9 mouse cellular contexts compared by ENCODE assay signal in the genomic region with DNA sequence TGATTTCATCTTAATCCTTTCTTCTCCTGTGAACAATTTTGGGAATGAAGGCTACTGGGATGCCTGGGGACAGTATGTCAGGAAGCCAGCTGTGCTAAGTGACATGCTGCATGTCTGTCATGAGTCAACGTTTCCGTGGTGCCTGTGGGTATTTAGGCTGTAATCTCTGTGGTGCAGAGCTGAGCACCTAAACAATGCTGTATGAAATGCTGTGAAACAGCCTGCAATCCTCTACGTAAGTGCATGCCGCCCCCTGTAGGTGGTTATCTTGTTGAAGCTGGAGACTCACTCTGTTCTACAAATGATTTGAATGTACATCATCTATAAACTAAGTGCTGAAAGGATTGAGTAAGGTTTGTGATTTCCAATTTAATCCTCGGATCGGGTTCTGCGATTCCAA. TPM values are rescaled to one million over a fixed set of nuclear protein-coding genes. Genes with fewer than 3 reads are reported as not detected.
DNase-seq lines count a peak whose midpoint lies in the region; ATAC-seq and TF ChIP-seq lines count a peak whose summit lies in the region.
"Had no signal": no experiment of that assay in that cellular context is flagged by ENCODE, and none has a peak within 500 bp of the region (broad histone marks: within the 10 kb centered on the region; RNA-seq: fewer than 3 reads in every experiment).

No protein-coding gene starts in this region.

- no peaks in the 10 kb centered on the region for H3K4me1 ChIP-seq in forebrain, embryonic 14.5 days (ENCODE audit: control insufficient read depth, insufficient read depth, low read length)
- no peaks in the 10 kb centered on the region for H3K4me1 ChIP-seq in lung, adult 2 months (ENCODE audit: control insufficient read depth, insufficient read depth, low read length)
- H3K4me1 ChIP-seq: neural tube, embryonic 13.5 days had no signal

- peak; percentile 68 for DNase-seq in urinary bladder, postnatal 14 days (ENCODE audit: low spot score)
- no peak for DNase-seq in urinary bladder, postnatal 4 days (ENCODE audit: low spot score in 2 of 2)
- DNase-seq in adrenal gland, postnatal 25 days, result peak; percentile 77
- DNase-seq in forebrain, embryonic 14.5 days (ENCODE audit: low spot score), result peak; percentile 84
- DNase-seq in kidney, postnatal 14 days, result peak; percentile 44
- peak; percentile 50 for DNase-seq in lung, adult 2 months
- peak; percentile 82 for DNase-seq in right cerebral cortex, adult 18-20 months

- ATAC-seq in forebrain, embryonic 14.5 days, result peak; percentile 60; the same call in 1 of the 2 replicates
- ATAC-seq in erythroid progenitor cell, adult 5-6 weeks (replicated peaks; ENCODE audit: low FRiP score, poor library complexity, severe bottlenecking), result no peak

- no peaks in the 10 kb centered on the region for H3K9me3 ChIP-seq in forebrain, embryonic 14.5 days (replicated peaks; ENCODE audit: control insufficient read depth, low read length)
- H3K9me3 ChIP-seq: neural tube, embryonic 13.5 days had no signal

- H3K4me2 ChIP-seq in forebrain, embryonic 14.5 days (ENCODE audit: low read length), result no peak overlapping the region
- H3K4me2 ChIP-seq: neural tube, embryonic 13.5 days had no signal

- H3K27me3 ChIP-seq in forebrain, embryonic 14.5 days (replicated peaks; ENCODE audit: control insufficient read depth, insufficient read depth, low read length), result no peaks in the 10 kb centered on the region
- H3K27me3 ChIP-seq: neural tube, embryonic 13.5 days had no signal

- no peaks in the 10 kb centered on the region for H3K36me3 ChIP-seq in forebrain, embryonic 14.5 days (ENCODE audit: control insufficient read depth, insufficient read depth, low read length)
- H3K36me3 ChIP-seq: neural tube, embryonic 13.5 days had no signal

- H3K27ac ChIP-seq in forebrain, embryonic 14.5 days (ENCODE audit: low read depth, low read length), result no peak overlapping the region
- H3K27ac ChIP-seq: neural tube, embryonic 13.5 days had no signal

- no peak overlapping the region for H3K4me3 ChIP-seq in forebrain, embryonic 14.5 days (ENCODE audit: low read depth, low read length)
- no peak overlapping the region for H3K4me3 ChIP-seq in lung, adult 2 months (replicated peaks; ENCODE audit: extremely low read depth, low read depth, low read length)
- H3K4me3 ChIP-seq: neural tube, embryonic 13.5 days had no signal

- no peak for TF ChIP-seq POLR2A in lung, adult 2 months (IDR thresholded peaks at IDR 0.05; ENCODE audit: borderline replicate concordance, extremely low read depth, low read depth, low read length)

- TF ChIP-seq CTCF in lung, adult 2 months (IDR thresholded peaks at IDR 0.05; ENCODE audit: insufficient read depth, low read length), result peak; percentile 28; the same call in 1 of the 2 replicates

- 38% methylated on average over 7 of the region's 7 CpGs for whole genome bisulfite sequencing in forebrain, embryonic 14.5 days
- WGBS in lung, adult 2 months, result 31% methylated on average over 7 of the region's 7 CpGs

- no peak overlapping the region for H3K9ac ChIP-seq in forebrain, embryonic 14.5 days (ENCODE audit: low read length)
- H3K9ac ChIP-seq: neural tube, embryonic 13.5 days had no signal

RNA-seq across cellular contexts. Expression of gene Plekhm3, which starts 29.5 kb away (rescaled TPM):
- 20.7 and 23.6 TPM in 2 replicates for total RNA-seq in adrenal gland, postnatal 25 days (2021)
- polyA plus RNA-seq in forebrain, embryonic 14.5 days (2014; fragmentation: Nextera tagmentation; extraction: Ambion mirVana), result 4.8 and 7.9 TPM in 2 replicates
- polyA plus RNA-seq in lung, adult 2 months (2012; rRNA removed), result 6.9 and 10.5 TPM in 2 replicates
- 4.6 and 11.5 TPM in 2 replicates for total RNA-seq in erythroid progenitor cell, adult 5-6 weeks (2015; ENCODE audit: low replicate concordance)
- 3.9 and 5.5 TPM in 2 replicates for total RNA-seq in erythroid progenitor cell, adult 5-6 weeks (2017; ENCODE audit: low replicate concordance)

RNA-seq across cellular contexts. Expression of gene Akr1cl, which starts 46.4 kb away (rescaled TPM):
- total RNA-seq in adrenal gland, postnatal 25 days (2021), result 1,366 and 2,446 TPM in 2 replicates
- not detected in 2 replicates for polyA plus RNA-seq in forebrain, embryonic 14.5 days (2014; fragmentation: Nextera tagmentation; extraction: Ambion mirVana)
- polyA plus RNA-seq in lung, adult 2 months (2012; rRNA removed), result not detected in 2 replicates
- total RNA-seq in erythroid progenitor cell, adult 5-6 weeks (2015; ENCODE audit: low replicate concordance), result not detected in 2 replicates
- not detected in 2 replicates for total RNA-seq in erythroid progenitor cell, adult 5-6 weeks (2017; ENCODE audit: low replicate concordance)

Comparison
In these comparisons a context has a peak if more than half of its experiments do, and no peak if none do; other contexts are left out.
1. DNase-seq: peak in urinary bladder, postnatal 14 days (single experiment), adrenal gland, postnatal 25 days (single experiment), forebrain, embryonic 14.5 days (single experiment), kidney, postnatal 14 days (single experiment), lung, adult 2 months (single experiment) and right cerebral cortex, adult 18-20 months (single experiment); none in urinary bladder, postnatal 4 days (0 of 2).
2. RNA of gene Akr1cl, which starts 46.4 kb away (total RNA-seq): 1,366 to 2,446 TPM in adrenal gland, postnatal 25 days; not detected in erythroid progenitor cell, adult 5-6 weeks; every median in the first group is over 1,000 times any median in the second.